Mouse (Mus musculus): ENCODE measurements around the gene Nkx2-5. TPM values are rescaled to one million over a fixed set of nuclear protein-coding genes. Genes with fewer than 3 reads are reported as not detected.

Gene Nkx2-5
- total RNA-seq, 2 experiments from 2014 or later, result not detected

DNA sequence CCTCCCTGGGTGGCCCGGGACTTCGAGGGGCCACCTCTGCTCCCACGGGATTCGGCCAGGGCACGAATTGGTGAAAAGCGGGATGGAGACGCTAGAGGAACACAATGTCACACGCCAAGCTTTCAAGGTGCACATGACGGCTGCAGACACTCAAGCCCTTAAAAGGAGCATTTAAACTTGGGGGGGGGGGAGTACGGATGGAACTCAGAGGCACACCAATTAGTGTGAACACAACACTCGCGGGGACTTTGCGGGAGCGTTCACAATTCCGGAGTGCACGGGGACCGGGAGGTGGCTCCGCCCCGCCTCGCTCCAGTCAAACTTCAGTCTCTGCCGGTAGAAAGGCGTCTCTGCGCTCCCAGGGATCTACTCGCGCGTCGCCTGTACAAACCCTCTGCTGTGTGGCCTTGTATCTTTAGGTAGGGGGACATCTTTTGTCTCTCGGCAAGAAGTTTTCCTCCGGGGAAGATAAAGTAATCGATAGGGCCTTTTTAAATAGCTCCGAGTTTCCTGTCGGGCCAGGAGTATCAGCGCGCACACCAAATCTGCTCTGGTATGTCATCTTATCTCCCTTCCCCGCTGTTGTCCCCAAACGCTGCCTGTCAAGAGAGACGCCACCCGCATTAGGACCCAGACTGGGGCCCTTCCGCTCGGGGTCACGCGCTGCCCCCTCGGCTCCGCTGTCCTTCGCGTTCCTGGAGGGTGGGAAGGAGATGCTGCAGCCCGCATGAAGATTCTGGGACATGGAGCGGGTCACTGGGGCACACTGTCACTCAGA, 5.7 kb upstream of the Nkx2-5 start:
- DNase-seq (ENCODE audit: low spot score in 2 of 2), result no peak

DNA sequence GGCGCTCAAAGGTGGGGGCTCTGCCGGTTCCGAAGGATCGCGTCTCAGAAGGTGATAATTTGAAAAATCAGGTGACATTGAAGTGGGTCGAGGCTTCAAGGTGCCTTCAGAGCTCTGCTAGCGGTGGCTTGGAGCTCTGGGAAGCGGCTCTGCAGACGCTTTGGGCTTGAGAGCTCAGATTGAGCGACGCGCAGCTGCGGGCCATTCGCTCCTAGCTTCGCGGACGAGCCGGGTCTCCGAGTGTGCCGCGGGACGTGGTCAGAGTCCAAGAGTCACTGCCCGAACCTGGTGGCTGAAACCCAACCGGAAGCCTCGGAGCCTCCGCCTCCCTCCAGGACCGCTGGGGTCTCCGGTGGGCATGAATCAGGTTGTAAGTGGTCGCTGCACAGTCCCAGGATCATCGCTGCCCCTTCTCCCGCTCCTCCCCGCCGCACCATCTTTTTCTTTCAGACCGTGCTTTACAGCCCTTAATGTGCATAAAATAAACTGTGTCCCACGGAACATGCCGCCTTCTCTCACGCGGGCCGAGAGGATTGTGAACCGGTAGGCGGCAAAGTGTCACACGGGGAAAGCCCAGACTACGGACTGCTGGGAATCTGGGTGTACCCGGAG, 5.0 kb upstream of the Nkx2-5 start:
- DNase-seq (ENCODE audit: low spot score in 2 of 2), result no peak

DNA sequence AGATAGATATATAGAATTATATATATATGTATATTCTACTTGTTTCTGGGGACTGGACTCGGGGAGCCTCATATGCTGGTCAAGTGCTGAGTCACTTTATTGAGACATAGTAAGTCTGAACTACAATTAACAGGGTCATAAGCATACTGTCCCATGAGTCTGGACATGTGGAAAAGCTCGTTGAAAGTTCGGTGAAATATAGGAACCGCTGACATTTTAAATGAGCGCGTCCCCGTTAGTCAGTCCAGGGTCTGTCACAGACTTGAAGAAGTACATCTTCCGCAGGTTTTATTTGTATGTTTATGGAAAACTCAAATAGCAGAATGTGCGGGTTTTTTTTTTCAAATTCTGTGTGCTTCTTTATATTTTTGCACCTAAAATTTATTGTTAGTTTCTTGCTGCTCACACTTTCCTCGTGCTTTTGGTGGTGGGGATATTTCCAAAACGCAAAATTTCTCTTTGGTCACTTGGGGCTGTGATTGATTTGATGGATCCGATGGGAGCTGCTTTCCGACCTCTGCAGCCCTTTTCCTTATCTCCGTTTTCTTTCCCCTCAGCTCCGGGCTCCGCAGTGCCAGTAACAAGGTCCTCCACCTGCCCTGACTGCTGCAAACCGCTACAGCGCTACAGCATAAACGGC, 4.4 kb upstream of the Nkx2-5 start:
- DNase-seq (ENCODE audit: low spot score in 2 of 2), result no peak

DNA sequence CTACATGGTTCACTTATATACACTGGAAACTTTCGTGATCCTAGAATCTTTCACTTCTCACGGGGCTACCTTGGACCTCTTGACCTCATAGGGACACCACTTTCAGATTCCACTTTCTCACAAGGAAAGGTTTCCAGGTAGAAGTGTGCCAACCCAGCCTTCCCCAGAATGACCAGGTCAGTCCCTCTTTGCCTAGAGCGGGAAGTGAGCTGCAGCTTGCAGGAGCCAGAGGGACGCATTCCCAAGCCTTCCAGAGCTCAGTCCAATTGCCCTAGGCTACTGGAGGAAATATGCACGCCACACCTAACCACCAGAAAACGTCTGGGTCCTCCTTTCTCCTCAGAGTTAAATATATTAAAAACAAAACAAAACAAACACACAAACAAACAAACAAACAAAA, 3.4 kb upstream of the Nkx2-5 start:
- no peak for DNase-seq (ENCODE audit: low spot score in 2 of 2)

DNA sequence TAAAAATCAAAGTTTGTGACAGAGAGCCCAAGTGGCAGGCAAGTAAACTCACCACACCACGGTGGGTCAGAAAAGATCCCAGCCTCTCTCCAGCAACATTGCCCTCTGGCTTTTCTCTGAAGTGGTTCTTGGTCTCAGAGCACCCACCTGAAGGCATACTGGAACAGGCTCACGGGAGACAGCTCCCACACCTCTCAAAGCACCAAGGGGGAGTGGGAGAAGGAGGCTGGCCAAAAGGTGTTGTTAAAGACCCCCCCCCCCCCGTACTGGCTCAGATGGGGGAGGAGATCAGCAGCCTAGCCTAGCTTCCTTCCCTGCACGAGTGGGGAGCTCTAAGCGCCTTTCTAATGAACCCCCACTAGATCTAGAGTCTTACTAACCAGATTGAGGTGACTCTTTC, 3.0 kb upstream of the Nkx2-5 start:
- no peak for DNase-seq (ENCODE audit: low spot score in 2 of 2)

DNA sequence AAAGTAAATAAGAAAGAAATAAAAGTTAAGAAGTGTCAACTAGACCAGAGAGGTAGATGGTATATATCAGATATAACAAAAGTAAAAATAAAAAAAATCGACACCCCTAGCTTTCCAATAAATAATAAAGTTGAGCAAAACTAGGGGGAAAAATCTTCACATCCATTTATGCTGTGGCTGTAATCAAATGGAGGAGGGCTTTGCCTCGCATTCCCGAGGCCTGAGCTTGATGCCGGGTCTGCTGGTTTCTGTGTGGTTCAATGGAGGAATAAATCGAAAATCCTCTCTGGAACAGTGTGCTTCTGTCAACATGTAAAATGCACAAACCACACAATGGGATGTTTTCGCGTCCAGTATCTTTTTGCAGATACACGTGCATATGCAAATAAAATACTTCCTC, 1.6 kb upstream of the Nkx2-5 start:
- no peak for DNase-seq (ENCODE audit: low spot score in 2 of 2)

DNA sequence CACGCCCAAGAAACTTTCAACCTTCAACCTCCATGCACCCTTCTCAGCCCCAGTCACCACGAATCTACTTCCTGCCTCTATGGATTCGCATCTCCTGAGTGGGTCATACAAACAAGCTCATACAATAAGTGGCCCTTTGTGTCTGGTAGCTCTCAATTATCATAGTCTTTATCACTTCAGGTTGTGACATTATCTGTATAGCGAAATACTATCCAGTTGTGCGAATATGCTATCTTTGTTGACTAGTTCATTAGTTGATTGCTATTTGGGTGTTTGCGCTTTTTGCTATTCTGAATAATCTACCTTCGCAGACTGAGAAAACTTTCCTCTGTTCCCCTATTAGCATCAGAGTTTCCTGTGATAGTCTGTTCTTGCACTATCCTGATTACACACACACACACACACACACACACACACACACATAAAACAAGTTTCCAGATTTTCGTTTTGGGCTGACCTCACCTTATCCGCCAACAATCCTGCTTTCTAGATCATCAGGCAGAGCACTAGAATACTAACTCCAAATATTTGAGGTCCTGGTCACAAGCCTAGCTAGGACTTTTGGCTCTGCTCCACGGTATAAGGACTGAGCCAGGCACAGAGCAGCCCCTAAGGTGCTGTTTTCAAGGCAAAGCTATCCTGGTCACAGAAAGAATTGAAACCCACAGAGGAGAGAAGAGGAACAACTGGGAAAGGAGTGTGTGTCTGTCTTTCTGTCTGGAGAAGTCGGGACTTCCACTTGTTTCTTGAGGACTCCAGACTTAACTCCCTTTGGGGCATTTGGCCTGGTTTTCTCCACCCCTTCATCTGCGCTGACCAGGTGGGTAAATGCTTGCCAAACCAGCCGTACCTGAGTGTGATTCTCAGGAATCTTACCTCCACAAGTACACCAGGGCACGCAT, 591 bp upstream of the Nkx2-5 start:
- no peak for DNase-seq (ENCODE audit: low spot score in 2 of 2)

DNA sequence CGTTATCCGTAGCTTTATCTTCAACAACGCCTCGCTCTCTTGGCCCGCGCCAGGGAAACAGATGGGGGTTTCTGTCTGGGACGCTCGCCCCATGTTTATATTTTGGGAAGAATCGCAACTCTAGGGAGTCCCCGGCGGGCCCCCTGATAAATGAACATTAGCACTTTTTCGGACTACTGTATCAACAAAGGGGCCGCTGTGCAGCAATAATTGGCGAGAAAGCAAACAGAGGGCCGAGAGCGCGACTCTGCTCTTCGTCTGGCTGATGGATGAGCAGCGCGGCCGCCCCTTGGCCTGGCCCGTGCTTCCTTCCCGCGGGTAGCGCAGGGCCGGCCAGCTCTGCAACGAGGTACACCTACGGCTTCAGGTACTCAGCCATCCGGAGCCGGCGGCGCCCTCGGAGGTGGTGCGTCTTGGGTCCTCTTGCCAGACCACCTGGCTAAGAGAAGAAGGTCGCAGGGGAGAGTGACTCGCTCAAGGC, 398 bp downstream of the Nkx2-5 start:
- no peak for DNase-seq (ENCODE audit: low spot score in 2 of 2)

DNA sequence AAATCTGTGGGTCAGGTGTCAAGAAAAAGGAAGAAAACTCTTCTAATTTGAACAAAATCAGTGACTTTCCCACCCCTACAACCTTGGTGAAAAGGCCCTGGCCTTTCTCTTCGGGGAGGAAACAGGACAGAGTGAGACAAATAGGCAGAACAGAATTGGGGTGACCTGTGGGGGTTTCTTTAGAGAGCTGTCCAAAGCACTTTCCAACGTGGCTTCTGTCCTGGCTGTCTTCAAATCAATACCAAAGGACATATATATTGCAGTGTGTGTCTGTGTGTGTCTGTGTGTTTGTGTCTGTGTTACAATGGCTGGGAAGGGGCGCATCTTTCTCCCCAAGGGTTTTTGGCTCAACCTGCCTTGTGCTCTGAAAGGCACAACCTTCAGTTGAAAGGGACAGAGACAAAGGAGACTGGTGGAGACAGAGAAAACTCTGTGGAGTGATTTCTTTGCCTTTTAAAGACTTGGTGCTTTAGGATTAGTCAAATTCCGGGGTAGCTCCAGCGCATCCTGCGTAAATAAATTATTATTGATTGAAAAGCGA, 1.0 kb downstream of the Nkx2-5 start:
- no peak for DNase-seq (ENCODE audit: low spot score in 2 of 2)

DNA sequence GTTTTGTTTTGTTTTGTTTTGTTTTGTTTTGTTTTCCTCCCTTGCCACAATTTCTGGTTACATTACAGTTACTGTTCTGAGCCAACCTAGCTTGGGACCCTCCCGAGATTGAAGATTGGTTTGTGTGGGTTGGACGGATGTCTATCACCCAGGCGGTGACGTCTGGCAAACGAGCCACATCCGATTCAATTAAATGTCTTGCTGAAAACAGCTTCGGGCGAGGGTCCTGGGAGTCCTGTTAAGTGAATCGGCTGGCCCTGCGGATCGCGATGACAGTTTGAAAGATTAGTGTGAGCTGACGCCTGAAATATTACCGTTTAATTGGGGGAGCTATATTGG, 1.6 kb downstream of the Nkx2-5 start:
- no peak for DNase-seq (ENCODE audit: low spot score in 2 of 2)

DNA sequence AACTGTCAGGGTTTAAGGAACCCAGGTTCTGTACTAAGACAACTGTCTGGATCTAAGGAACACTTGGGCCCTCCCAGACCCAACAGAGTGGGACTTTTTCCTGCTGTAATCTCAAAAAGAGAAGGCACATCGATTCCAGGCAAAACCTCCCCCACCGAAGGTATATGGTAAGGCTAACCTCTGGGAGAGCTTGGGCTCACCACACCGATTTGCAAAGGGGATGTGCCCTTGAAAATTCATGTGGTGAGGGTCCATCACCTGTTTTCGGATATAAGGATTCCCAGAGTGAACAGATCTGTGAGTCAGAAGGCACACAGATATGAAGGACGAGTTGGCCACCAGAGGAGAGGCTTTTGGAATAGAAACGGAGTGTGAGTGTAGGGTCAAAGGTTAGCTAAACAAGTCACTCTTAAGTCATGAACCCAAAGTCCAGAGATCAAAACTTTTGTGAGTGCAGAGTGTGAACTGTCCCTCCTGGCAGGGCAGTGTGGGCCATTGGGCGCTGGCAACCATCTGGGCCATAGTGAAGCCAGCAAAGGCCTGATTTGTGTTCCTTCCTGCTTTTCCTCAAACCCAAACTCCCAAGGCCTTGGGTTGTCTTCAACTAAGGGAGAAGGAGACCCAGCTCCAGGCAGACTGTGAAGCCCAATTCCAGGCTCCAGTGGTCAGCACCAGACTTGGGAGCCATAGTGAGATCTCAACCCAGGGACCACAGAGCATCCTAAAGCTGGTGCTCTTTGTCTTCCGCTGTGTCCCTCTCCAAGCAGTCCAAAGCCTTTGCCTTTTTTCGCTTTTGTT, 2.2 kb downstream of the Nkx2-5 start:
- DNase-seq (ENCODE audit: low spot score in 2 of 2), result no peak

DNA sequence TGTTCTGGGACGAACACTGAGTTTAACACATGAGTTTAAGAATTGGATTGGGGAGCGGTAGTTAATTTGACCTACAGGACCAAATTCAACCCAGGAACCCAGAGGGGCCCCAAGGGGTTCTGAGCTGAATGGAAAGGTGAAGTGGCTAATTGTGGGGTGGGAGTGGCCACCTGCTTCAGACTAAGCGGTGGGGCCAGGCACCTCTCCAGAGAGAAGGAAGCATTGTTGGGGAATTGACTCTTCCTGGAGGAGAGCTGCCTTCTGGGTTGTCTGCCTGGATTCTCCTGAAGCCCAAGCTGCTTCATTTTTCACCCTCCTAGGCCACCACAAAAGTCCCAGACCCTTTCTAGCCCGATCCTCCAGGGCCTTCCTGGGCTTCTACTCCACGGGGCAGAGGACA, 2.8 kb downstream of the Nkx2-5 start:
- DNase-seq (ENCODE audit: low spot score in 2 of 2), result no peak

DNA sequence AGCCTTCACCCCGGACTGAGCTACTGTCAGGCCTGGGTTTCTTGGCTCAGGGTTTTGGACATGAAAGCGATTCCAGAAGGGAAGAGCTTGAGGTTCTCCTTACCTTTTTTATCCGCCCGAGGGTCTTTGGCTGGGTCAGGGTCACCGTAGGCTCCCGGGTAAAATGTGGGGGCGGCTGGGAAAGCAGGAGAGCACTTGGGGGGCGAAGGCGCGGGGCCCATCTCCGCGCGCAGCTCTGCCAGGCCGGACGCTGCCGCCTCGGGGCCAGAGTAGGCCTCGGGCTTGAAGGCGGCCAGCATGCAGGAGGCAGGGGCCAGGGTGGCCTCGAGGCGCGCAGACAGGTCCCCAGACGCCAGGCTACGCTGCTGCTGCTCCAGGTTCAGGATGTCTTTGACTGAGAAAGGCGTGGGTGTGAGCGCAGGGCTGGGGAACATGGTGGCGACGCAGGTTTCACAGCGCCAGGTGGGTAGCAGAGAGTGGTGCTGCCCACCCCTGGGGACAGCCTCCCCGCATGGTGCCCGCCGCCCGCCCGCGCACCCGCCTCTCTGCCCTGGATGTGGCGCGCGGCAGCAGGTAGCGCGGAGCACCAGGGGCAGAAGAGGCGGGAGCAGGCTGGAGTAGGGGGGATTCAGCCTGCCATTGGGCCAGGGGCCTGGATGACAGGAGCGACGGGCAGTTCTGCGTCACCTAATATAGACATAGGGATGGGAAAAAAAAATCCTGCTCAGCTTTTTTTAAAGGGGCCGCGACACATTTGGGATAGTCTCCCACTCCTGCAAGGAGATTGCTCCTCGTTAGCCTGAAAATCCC, 3.7 kb downstream of the Nkx2-5 start:
- no peak for DNase-seq (ENCODE audit: low spot score in 2 of 2)

DNA sequence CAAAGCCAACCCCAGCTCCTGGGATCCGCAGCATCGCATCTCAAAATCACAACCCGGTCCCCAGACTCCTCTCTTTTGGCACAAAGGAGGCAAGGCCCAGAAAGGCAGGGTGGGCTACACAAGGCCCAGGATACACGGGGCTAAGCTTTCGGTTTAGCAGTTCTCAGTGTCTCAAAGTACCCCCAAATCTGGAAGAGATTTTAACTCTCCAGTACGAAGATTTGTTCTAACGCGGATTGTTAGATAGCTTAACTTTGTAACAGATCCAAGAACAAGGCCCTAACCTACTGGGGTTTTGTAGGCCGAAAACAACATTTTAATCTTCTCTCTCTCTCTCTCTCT, 4.4 kb downstream of the Nkx2-5 start:
- DNase-seq (ENCODE audit: low spot score in 2 of 2), result no peak

DNA sequence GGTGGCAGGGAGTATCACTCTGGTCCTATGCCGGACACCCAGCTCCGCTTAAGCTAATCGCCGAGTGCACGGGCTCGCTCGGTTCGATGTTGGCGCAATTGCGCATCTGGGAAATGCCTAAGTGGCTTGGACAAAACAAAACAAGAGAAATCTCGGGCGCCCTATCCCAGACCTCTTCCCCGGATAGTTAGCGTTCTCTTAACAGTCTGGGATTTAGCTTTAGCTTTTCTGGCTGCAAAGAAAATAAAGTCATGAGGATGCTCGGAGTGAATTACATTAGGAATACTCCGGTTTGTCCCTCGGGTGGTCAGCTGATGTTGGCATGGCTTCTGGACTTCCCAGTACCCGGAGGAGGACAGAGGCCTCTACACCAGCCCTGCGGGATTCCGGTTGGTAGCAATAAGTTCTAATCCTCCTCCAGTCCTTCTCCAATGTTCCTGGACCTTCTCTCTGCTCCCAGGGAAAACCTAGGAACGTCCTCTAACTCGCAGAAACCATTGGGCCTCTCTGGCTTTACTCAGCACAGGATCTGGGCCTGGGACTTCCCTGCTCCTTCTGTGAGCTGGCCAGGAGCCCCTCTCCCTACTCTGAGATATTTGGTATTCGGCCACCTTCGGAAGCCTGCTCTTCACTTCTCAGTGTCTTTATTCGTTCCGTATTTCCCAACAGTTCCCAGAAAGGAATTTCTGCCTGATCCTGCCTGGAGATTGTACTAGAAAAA, 4.9 kb downstream of the Nkx2-5 start:
- no peak for DNase-seq (ENCODE audit: low spot score in 2 of 2)

DNA sequence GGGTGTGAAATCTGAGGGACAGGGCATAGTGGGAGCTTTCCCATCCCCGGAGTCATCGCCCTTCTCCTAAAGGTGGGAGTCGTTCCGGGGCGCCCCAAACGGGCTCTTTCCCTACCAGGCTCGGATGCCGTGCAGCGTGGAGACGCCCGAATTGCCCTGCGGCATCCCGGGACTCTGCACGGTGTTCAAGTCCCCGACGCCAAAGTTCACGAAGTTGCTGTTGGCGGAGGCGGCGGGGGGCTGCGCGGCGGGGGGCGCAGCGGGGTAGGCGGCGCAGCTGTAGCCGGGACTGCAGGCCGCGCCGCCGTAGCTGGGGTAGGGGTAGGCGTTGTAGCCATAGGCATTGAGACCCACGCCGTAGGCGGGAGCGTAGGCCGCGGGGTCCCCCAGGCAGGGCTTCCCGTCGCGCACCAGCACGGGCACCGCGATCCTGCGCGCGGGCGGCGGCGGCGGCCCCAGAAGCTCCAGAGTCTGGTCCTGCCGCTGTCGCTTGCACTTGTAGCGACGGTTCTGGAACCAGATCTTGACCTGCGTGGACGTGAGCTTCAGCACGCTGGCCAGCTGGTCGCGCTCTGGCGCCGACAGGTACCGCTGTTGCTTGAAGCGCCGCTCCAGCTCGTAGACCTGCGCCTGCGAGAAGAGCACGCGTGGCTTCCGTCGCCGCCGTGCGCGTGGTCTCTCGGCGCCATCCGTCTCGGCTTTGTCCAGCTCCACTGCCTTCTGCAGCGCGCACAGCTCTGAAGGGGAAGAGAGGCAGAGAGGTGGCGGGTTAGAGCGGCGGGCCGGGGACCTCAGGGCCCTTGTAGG, 5.7 kb downstream of the Nkx2-5 start:
- no peak for DNase-seq (ENCODE audit: low spot score in 2 of 2)

DNA sequence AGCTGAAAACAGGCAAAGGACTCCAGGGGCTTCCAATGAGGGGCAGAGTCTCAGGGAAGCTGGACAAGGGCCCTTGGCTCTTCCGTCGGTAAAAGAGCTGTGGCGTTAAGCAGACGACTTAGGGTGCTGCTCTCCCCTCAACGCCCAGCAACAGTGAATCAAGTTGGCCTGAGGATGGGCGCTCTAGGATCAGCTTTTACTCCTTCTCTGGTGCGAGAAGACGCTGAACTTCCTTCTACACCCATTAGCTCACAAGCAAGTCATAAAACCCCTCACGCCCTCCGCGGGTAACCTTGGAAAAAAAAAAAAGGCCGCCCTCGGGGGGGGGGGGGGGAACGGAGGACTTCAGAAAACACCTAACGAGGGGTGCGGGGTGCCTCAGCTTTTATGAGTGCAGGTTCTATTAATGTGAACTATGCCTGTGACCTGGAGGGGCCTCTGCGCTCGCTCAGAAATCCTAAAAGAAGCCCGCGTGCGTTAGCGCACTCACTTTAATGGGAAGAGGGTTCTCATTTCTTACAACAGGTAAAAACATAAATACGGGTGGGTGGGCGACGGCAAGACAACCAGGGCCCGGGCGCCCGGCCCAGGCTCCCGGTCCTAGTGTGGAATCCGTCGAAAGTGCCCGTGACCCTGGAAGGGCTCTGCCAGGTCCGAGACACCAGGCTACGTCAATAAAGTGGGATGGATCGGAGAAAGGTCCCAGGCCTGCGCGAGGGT, 6.5 kb downstream of the Nkx2-5 start:
- DNase-seq (ENCODE audit: low spot score in 2 of 2), result no peak
